Mouse (Mus musculus) kidney, adult 2 months (tissue): ENCODE data around the gene Naa38.

Experiments
- CTCF ChIP-seq: fragments of 200-500 bp; conservative IDR thresholded peaks from 2 replicates; pipeline ENCODE4 v1.5.1; 2011; ENCODE audit warnings: low read depth, mild to moderate bottlenecking, control low read depth, low read length, moderate library complexity, mixed read lengths; ENCODE audit not compliant: insufficient read depth, insufficient read length
- POLR2A ChIP-seq: fragments of 200-500 bp; IDR thresholded peaks from one replicate; pipeline ENCODE4 v1.6.1; 2011; ENCODE audit warnings: low read depth, low read length, control low read depth

DNA sequence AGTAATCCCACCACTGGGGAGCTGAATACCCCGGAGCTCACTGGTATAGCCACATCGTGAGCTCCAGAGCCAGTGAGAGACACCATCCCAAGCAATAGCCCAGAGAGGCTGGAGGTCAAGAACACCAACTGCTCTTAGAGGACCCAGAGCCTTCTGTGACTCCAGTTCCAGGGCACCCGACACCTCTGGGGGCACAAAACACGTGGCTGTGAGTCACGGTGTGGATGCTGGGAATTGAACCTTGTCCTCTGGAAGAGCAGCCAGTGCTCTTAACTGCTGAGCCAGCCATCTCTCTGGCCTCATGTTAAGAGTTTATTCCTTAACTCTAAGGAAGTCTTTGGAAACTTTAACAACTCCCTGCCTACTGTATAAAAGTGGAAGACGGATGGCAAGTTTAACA is 10.3 kb upstream of the Naa38 start:
- TF ChIP-seq CTCF = no peak
- TF ChIP-seq POLR2A = no peak
